Mouse (Mus musculus) ES-E14 (cell line): ENCODE measurements around the gene Pknox1.

Experiments used
- CHD2 ChIP-seq: IDR thresholded peaks from 2 replicates; pipeline ENCODE4 v1.6.1; 2014; ENCODE audit warnings: mild to moderate bottlenecking, low read depth, low read length, inconsistent platforms
- ZC3H11A ChIP-seq: IDR thresholded peaks from 2 replicates; pipeline ENCODE4 v1.6.1; 2012; ENCODE audit warnings: low read depth, mild to moderate bottlenecking, inconsistent platforms, low read length, borderline replicate concordance
- ZNF384 ChIP-seq: IDR thresholded peaks from 2 replicates; pipeline ENCODE4 v1.6.1; 2012; ENCODE audit warnings: low read depth, low read length, inconsistent platforms

DNA sequence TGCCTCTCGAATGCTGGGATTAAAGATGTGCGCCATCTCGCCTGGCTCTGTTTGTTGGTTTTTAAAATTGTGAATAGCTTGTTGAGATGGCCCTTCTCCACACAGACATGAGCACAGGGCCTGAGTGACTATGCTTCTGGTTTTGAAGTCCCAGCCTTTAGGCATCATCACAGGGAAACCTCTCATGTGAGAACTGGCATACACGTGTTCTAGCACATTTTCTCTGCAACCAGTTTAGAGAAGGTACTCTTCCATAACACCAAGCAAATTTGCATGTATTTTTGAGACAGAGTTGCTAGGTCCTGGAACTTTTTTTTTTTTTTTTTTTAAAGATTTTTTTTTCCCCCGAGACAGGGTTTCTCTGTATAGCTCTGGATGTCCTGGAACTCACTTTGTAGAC lies 92.1 kb downstream of the Pknox1 start:
- TF ChIP-seq ZNF384 (0 out of 2 replicates have a peak, but pooled peaks have one; percentile 2), ZC3H11A (no peak), CHD2 (no peak)
